Mouse (Mus musculus) neural tube, embryonic 15.5 days (tissue): ENCODE measurements around the gene Sfxn4. TPM values are rescaled to one million over a fixed set of nuclear protein-coding genes. Genes with fewer than 3 reads are reported as not detected.

ENCODE experiments used
- ATAC-seq: fragments of 200-750 bp; cut with Nextera tagmentation; 2 replicates; pipeline ENCODE4 v1.8.0; 2017; ENCODE audit warnings: mild to moderate bottlenecking, moderate TSS enrichment, moderate library complexity; ENCODE audit not compliant: low FRiP score
- H3K27ac ChIP-seq: fragments of 300-500 bp; sonication (generic); replicated peaks from 2 replicates; pipeline ENCODE4 v1.5.1; 2015; ENCODE audit warnings: mild to moderate bottlenecking, inconsistent platforms
- H3K27me3 ChIP-seq: fragments of 300-500 bp; sonication (generic); replicated peaks from 2 replicates; pipeline ENCODE4 v1.6.1; 2015; ENCODE audit warnings: inconsistent platforms
- H3K36me3 ChIP-seq: fragments of 300-500 bp; sonication (generic); 2 replicates; pipeline ENCODE4 v1.6.1; 2015; ENCODE audit warnings: inconsistent platforms
- H3K4me1 ChIP-seq: fragments of 300-500 bp; sonication (generic); 2 replicates; pipeline ENCODE4 v1.6.1; 2015; ENCODE audit warnings: inconsistent platforms
- H3K4me2 ChIP-seq: fragments of 300-500 bp; sonication (generic); 2 replicates; pipeline ENCODE4 v1.6.1; 2015; ENCODE audit warnings: inconsistent platforms, mild to moderate bottlenecking, moderate library complexity
- H3K4me3 ChIP-seq: fragments of 300-500 bp; sonication (generic); replicated peaks from 2 replicates; pipeline ENCODE4 v1.5.1; 2015; ENCODE audit warnings: mild to moderate bottlenecking, inconsistent platforms
- H3K9ac ChIP-seq: fragments of 300-500 bp; sonication (generic); replicated peaks from 2 replicates; pipeline ENCODE4 v1.6.1; 2015; ENCODE audit warnings: mild to moderate bottlenecking, inconsistent platforms
- H3K9me3 ChIP-seq: fragments of 300-500 bp; sonication (generic); replicated peaks from 2 replicates; pipeline ENCODE4 v1.6.1; 2016; ENCODE audit warnings: inconsistent platforms
- WGBS: fragments of 180-500 bp; shearing (Covaris S2); methylation state at CpG from one replicate; pipeline ENCODE4 v1.1.7; 2015; ENCODE audit warnings: mixed read lengths; 5-methylcytosine and 5-hydroxymethylcytosine counted together
- polyA plus RNA-seq: library from polyadenylated mRNA; unstranded; fragments of >200 nt; fragmentation: Nextera tagmentation; extraction: Ambion mirVana; gene quantifications from 2 replicates; pipeline ENCODE4 v1.2.1, GENCODE M21; 2015

Gene Sfxn4
- polyA plus RNA-seq, 1 experiment from 2014 or later, result 13.0 TPM

DNA sequence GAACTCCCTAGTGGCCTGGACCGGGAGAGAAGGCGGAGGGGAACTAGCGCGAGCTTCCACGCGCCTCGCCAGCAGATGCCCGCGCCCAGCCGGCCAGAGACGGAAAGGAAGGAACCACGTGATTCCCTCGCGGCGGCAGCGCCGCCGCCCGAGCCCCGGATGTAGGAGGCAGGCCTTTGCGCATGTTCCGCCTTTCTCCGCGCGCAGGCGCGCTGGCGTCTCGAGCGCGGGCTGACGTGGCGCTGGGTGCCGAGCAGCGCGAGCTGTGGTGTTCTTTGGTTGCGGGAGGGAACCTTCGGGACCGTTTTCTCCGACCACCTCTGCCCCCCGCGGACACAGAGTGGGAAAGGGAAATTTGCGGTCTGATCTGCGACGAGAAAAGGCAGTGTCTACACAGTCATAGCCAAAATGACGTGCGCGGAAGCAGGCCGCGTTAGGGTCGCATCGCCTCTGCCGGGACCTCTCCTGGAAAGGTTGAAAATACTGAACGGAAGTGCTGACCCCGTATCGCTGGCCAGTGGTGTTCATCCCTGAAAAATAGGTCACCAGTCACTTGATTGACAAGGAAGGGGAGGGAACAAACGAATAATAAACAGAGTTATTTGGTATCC, 70.6 kb downstream of the Sfxn4 start, which contains the start of gene Eif3a:
Gene Eif3a (minus strand): TSS at position 108 of the 611 bp plus-strand sequence.
- peak; percentile 97 for ATAC-seq
- Histone ChIP-seq H3K27ac (peak within 1 kb of the TSS; percentile 98), H3K4me3 (peak within 1 kb of the TSS; percentile 99), H3K4me1 (peaks cover 34% of the 10 kb centered on the region), H3K27me3 (no peaks in the 10 kb centered on the region), H3K36me3 (no peaks in the 10 kb centered on the region), H3K4me2 (peak within 1 kb of the TSS; percentile 65), H3K9me3 (no peaks in the 10 kb centered on the region), H3K9ac (peak within 1 kb of the TSS; percentile 99)
- 0% methylated on average over 57 of the region's 57 CpGs for WGBS

DNA sequence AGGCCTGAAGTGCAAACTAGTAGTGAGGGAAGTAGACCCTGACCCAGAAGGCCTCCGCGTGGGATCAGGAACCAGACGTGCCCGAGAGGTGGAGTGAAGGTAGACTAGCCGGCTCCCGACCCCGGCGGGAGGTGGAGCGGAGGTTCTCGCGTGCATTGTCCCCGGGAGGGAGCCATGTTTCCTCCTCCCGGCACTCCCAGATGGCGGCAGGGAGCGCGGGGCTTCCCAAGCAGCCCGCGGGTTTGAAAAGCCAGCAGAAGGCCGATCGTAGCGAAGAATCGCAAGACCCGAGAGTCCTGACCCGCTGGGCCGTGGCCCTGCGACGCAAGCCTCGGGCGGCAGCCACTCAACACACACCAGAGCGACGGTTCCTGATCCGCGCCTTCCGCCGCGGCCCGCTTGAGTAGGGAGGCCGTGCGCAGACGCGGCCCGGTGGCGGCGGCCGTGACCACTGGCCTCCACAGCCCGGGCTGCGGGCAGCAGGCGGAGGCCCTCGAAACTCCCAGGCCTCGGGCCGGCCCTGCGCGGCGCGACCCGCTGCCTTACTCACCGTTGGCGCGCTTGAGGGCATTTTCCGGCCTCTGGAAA, 71.3 kb downstream of the Sfxn4 start:
- peak; percentile 75 for ATAC-seq
- Histone ChIP-seq H3K27ac (peak overlapping the region; percentile 98), H3K9me3 (no peaks in the 10 kb centered on the region), H3K4me2 (peak overlapping the region; percentile 65), H3K9ac (peak overlapping the region; percentile 99), H3K4me3 (peak overlapping the region; percentile 99), H3K4me1 (peaks cover 34% of the 10 kb centered on the region), H3K27me3 (no peaks in the 10 kb centered on the region), H3K36me3 (no peaks in the 10 kb centered on the region)
- under 1% methylated on average over 60 of the region's 60 CpGs for WGBS

DNA sequence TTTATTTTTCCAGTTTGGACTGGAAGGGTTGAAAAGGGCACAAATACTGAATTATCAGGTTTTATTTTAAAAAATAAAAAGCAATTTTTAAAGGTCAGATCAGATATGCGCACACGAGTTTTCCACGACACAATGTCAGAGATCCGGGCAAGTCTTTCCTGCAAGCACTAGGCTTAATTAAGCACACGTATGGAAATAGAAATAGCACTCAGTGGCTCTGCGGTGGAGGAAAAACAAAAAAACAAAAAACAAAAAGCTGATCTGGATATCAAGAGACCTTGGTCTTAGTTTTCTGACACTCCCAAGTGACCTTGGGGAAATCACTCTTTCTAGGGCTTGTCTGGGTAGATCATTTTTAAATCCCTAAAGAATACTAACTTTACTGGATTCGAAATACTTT, 71.8 kb downstream of the Sfxn4 start:
- Histone ChIP-seq H3K27ac (peak overlapping the region; percentile 98), H3K36me3 (no peaks in the 10 kb centered on the region), H3K4me1 (peaks cover 34% of the 10 kb centered on the region), H3K9me3 (no peaks in the 10 kb centered on the region), H3K27me3 (no peaks in the 10 kb centered on the region), H3K4me3 (peak overlapping the region; percentile 99), H3K9ac (peak overlapping the region; percentile 99), H3K4me2 (peak overlapping the region; percentile 65)
- ATAC-seq, result no peak
- 1% methylated on average over 7 of the region's 7 CpGs for WGBS

DNA sequence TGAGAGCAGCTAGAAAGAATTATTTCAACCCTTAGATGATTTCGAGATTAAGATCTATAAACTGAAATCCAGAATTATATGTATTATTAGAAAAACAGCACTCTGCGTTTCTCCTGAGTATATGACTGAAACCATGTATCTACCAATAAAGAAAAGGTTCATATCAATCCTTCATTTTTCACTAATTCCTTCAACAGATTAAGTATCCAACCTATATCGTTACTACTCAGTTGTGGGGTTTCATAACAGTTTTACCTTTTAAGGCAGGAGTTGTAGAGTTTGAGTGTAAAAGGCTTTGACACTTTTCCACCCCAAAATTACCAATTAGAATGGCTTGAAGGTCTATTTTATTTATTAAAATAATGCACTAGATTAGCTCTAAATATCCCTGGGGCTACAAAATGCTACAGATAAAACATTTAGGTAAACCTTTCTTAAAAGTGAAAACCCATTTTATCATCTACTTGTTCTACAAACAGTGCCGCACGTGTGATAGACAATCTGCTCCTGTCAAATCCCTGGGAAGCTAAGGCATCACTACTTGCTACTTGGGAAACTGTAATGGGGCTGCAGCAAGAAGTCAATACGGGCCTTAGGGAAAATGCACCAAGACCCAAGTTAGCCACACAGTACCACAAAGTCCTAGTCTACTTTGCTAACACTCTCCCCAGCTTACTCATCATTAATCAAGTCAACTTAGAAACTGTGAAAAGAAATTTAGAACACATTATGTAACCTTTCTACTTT, 72.9 kb downstream of the Sfxn4 start:
- 49% methylated on average over 6 of the region's 6 CpGs for WGBS
- no peak for ATAC-seq

DNA sequence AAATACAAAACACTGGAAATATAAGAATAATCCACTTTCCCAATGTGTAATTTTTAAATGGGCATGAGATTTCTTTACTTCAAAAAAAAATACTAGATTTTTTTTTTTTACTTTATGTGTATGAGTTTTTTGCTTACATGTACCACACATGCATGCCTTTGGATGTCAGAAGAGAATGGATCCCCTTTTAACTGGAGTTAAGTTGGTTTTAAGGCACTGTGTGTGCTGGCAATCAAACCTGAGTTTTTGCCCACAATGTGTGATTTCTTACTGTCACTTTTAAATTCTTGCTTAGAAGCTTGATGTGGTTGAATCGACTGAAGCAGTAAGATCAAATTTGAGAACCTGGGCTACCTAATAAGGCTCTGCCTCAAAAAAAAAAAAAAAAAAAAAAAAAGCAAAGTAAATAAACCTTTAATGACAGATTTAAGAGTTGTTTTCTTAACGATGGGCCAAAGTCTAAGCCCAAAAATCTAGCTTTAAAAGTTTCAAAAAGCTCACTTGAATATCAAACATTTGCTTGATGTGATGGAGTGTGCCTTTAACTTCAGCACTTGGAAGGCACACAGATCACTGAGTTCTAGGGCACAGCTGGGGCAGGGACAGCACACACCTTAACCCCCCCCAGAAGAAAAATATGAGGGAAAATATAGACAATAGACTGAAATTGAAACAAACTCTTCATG, 73.7 kb downstream of the Sfxn4 start:
- H3K4me3 ChIP-seq, result no peak overlapping the region
- H3K27ac ChIP-seq, result no peak overlapping the region
- no peaks in the 10 kb centered on the region for H3K27me3 ChIP-seq
- ATAC-seq, result no peak
- H3K9me3 ChIP-seq, result no peaks in the 10 kb centered on the region
- H3K4me2 ChIP-seq, result no peak overlapping the region
- no peak overlapping the region for H3K9ac ChIP-seq
- H3K36me3 ChIP-seq, result no peaks in the 10 kb centered on the region
- 71% methylated on average over 2 of the region's 2 CpGs for WGBS
- H3K4me1 ChIP-seq, result peaks cover 37% of the 10 kb centered on the region

More for the DNA sequence above, 72.9 kb downstream of the Sfxn4 start:
- Histone ChIP-seq H3K9ac (no peak overlapping the region), H3K27me3 (no peaks in the 10 kb centered on the region), H3K4me1 (peaks cover 34% of the 10 kb centered on the region), H3K27ac (no peak overlapping the region), H3K4me3 (peak overlapping the region; percentile 21), H3K4me2 (peak overlapping the region; percentile 65), H3K9me3 (no peaks in the 10 kb centered on the region), H3K36me3 (no peaks in the 10 kb centered on the region)

Other genes starting within 250 kb of the Sfxn4 start
- gene Nanos1, start 105.5 kb downstream of the Sfxn4 start, polyA plus RNA-seq, result 12.8 and 15.5 TPM in 2 replicates
- 101 and 117 TPM in 2 replicates for gene Eif3a, start 70.8 kb downstream of the Sfxn4 start, polyA plus RNA-seq
- gene Fam45a, start 49.9 kb downstream of the Sfxn4 start, polyA plus RNA-seq, result 40.6 and 41.5 TPM in 2 replicates
- gene Prdx3, start 13.1 kb upstream of the Sfxn4 start, polyA plus RNA-seq, result 132 and 133 TPM in 2 replicates
- gene Grk5, start 28.3 kb upstream of the Sfxn4 start, polyA plus RNA-seq, result 2.6 and 2.8 TPM in 2 replicates